Mouse (Mus musculus): ENCODE data around the gene Hells. TPM values are rescaled to one million over a fixed set of nuclear protein-coding genes. Genes with fewer than 3 reads are reported as not detected.

Hells gene
- polyA plus RNA-seq (2016; fragmentation: Nextera tagmentation; extraction: Ambion mirVana): 88.9 and 91.6 TPM in 2 replicates

DNA sequence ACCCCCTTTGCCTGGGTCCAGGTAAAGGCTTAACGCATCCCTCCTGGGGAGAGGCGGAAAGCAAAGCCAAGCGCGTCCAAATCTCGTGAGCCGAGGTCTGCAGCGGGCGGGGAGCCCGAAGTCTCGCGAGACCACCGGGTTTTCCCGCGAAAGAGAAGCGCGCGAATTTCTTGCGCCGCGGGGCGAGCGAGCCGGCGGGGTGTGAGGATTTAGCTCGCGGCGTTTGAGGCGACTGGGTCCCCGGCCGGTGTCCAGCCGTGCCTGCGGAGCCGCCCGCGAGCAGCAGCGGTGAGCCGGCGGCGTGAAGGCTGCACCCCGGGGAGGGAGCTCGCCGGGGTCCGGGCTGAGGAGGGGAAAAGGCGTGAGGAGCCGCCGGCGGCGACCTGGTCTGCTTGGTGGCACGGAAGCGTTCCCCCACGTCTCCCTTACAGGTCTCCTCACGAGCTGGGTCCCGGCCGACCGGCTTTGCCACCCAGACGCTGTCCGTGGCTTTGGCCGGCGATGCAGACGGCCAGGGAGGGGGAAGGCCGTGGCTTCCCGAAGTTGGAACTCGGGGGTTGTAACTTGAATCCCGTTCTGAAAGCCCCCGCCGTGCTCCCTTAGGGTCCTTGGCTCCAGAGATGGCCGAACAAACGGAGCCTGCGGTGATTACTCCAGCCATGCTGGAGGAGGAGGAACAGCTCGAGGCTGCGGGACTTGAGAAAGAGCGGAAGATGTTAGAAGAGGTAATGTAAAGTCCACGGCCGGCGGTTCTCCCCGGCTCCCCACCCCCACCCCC is at the start of gene Hells:
Hells (plus strand) TSS at position 128 of the 778 bp plus-strand sequence.
- peak within 1 kb of the TSS; percentile 87 for H3K4me3 ChIP-seq
- peaks cover 10% of the 10 kb centered on the region for H3K4me1 ChIP-seq
- no peaks in the 10 kb centered on the region for H3K27me3 ChIP-seq (ENCODE audit: low read depth, poor library complexity, severe bottlenecking)
- no peaks in the 10 kb centered on the region for H3K9me3 ChIP-seq (replicated peaks)
- WGBS: under 1% methylated on average over 76 of the region's 76 CpGs
- peak within 1 kb of the TSS; percentile 98 for H3K27ac ChIP-seq
- DNase-seq (ENCODE audit: low spot score): peak; percentile 95
- peaks cover 35% of the 10 kb centered on the region for H3K36me3 ChIP-seq

DNA sequence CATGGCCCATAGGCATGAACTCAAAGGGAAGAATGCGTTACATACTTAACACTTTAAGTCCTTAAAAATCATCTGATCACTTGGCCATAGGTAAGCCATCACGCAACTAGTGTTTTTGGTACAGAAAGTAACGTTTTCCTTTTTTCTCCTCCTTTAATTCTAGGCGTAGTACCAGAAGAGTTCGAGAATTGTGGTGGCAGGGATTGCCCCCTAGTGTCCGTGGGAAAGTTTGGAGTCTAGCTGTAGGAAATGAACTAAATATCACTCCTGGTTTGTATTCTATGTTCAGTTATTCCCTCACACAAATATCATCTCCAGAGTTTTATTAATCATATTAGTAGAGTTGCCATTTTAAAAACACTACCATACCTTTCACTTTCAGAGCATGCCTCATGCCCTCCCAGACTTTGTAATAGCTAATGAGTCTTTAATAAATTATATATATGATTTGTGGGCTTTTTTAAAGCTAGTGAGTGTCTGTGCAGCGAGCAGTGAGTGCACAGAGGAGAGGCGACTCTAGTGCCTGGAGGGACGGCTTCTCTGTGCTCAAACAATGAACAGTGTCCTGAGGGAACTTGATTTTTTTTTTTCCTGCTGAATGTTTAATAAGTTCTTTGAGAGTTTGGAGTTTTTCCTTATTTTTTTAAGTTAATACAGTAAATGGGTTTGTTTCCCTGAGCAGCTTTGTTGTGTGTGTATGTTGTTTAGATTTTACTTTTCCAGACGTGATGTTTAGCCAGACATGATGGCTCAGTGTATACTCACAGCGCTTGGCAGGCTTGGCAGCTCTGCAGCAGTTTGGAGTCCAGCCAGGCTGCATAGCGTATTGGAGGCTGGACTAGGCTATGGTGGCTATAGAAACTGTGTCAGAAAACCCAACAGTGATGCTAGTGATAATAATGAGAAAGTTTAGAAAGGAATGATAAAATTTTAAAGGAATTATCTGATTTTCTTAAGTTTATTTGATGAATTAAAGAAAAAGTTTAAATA is 29.3 kb upstream of the Hells start:
- Histone ChIP-seq H3K4me3 (no peak overlapping the region), H3K27ac (no peak overlapping the region), H3K27me3 (ENCODE audit: low read depth, poor library complexity, severe bottlenecking) (no peaks in the 10 kb centered on the region), H3K36me3 (no peaks in the 10 kb centered on the region), H3K4me1 (no peaks in the 10 kb centered on the region), H3K9me3 (replicated peaks) (no peaks in the 10 kb centered on the region)
- no peak for DNase-seq (ENCODE audit: low spot score)
- WGBS: 88% methylated on average over 12 of the region's 12 CpGs

- H3K4me3 ChIP-seq: no peak overlapping the region
- H3K4me1 ChIP-seq: no peaks in the 10 kb centered on the region
- no peaks in the 10 kb centered on the region for H3K36me3 ChIP-seq
- H3K27ac ChIP-seq: no peak overlapping the region
- 92% methylated on average over 5 of the region's 5 CpGs for WGBS
- no peaks in the 10 kb centered on the region for H3K27me3 ChIP-seq (ENCODE audit: low read depth, poor library complexity, severe bottlenecking)
- no peaks in the 10 kb centered on the region for H3K9me3 ChIP-seq (replicated peaks)
- no peak for DNase-seq (ENCODE audit: low spot score)
Observed at GRCm38 (mm10) chr19:38902501-38902900, 28.2 kb upstream of the Hells start.

GRCm38 (mm10) chr19:38913786-38914185 is 16.9 kb upstream of the Hells start:
- 96% methylated on average over 9 of the region's 9 CpGs for WGBS
- H3K4me3 ChIP-seq: no peak overlapping the region
- peaks cover 6% of the 10 kb centered on the region; the same call in 1 of the 2 replicates for H3K4me1 ChIP-seq
- DNase-seq (ENCODE audit: low spot score): no peak
- peaks cover 12% of the 10 kb centered on the region for H3K36me3 ChIP-seq
- no peaks in the 10 kb centered on the region for H3K9me3 ChIP-seq (replicated peaks)
- H3K27me3 ChIP-seq (ENCODE audit: low read depth, poor library complexity, severe bottlenecking): no peaks in the 10 kb centered on the region
- no peak overlapping the region for H3K27ac ChIP-seq

DNA sequence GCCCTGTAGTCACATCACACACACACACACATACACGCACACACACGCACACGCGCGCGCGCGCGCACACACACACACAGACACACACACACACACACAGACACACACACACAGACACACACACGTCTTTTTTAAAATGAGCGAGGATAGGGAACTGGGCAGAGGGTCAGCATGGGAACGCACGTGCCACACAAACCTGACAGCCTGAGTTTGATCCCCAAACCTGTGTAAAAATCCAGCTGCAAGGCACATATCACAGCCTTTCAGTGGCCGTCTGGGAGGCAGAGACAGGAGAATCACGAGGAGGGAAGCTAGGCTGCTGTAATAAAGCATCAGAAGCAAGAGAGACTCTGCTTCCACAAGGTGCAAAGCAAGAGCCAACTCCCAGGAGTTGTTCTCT is 15.8 kb upstream of the Hells start:
- WGBS: 95% methylated on average over 15 of the region's 15 CpGs
- Histone ChIP-seq H3K4me3 (no peak overlapping the region), H3K36me3 (peaks cover 12% of the 10 kb centered on the region), H3K9me3 (replicated peaks) (no peaks in the 10 kb centered on the region), H3K27ac (no peak overlapping the region), H3K27me3 (ENCODE audit: low read depth, poor library complexity, severe bottlenecking) (no peaks in the 10 kb centered on the region), H3K4me1 (peaks cover 6% of the 10 kb centered on the region; the same call in 1 of the 2 replicates)
- no peak for DNase-seq (ENCODE audit: low spot score)

DNA sequence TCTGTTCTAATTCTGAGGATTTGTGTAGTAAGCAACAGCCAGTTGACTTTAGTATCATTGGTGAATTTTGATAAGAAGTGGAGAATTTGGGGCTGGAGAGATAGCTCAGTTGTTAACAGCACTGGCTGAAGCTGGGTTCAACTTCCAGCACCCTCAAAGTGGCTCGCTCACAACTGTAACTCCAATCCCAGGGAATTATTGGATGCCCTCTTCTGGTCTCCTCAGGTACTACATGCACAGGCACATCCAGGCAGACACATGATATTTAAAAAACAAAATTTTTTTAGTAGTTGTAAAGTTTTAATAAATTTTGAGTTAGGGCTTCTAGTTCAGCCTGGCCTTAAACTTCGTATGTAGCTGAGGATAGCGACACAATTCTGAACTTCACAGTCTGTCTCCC is 15.0 kb upstream of the Hells start:
- Histone ChIP-seq H3K4me3 (no peak overlapping the region), H3K9me3 (replicated peaks) (no peaks in the 10 kb centered on the region), H3K27ac (no peak overlapping the region), H3K27me3 (ENCODE audit: low read depth, poor library complexity, severe bottlenecking) (no peaks in the 10 kb centered on the region), H3K4me1 (no peaks in the 10 kb centered on the region), H3K36me3 (peaks cover 14% of the 10 kb centered on the region)
- peak; percentile 50 for DNase-seq (ENCODE audit: low spot score)
- WGBS: 53% methylated on average over 3 of the region's 3 CpGs

GRCm38 (mm10) chr19:38928481-38929158 is 2.1 kb upstream of the Hells start:
- no peaks in the 10 kb centered on the region for H3K27me3 ChIP-seq (ENCODE audit: low read depth, poor library complexity, severe bottlenecking)
- peaks cover 10% of the 10 kb centered on the region for H3K4me1 ChIP-seq
- no peaks in the 10 kb centered on the region for H3K9me3 ChIP-seq (replicated peaks)
- peaks cover 12% of the 10 kb centered on the region for H3K36me3 ChIP-seq
- no peak overlapping the region for H3K4me3 ChIP-seq
- no peak overlapping the region for H3K27ac ChIP-seq
- no peak for DNase-seq (ENCODE audit: low spot score)
- WGBS: 95% methylated on average over 11 of the region's 11 CpGs

- H3K27ac ChIP-seq: 0 out of 2 replicates have a peak overlapping the region, but pooled peaks have one; percentile 98
- H3K4me1 ChIP-seq: peaks cover 10% of the 10 kb centered on the region
- WGBS: 75% methylated on average over 13 of the region's 13 CpGs
Observed at GRCm38 (mm10) chr19:38929471-38930251, 1.1 kb upstream of the Hells start.

DNA sequence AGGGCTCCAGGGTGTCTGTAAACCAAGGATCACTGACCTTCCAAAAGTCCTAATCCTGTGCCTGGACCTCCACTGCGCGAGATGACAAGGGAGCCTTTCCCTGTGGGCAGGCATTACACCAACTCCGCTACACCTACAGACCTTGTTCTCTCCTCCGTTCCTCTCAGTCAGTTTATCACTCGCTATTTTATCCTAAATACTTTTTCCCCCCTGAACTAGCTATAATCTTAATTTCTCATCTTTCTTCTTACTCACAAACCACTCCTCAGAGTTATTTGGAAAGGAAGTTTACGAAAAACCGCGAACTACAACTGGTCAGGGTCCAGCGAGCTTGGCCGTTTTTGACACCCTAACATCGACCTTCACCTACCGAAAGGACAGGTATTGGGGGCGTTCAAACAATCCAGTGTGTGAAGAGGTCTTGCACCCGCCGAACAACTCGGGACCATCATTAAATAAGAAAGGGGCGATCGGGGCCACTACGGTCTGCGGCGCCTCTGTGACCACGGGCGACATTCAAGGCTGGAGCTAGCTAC is 395 bp upstream of the Hells start:
- H3K27ac ChIP-seq: peak overlapping the region; percentile 98
- no peaks in the 10 kb centered on the region for H3K27me3 ChIP-seq (ENCODE audit: low read depth, poor library complexity, severe bottlenecking)
- no peaks in the 10 kb centered on the region for H3K9me3 ChIP-seq (replicated peaks)
- peaks cover 29% of the 10 kb centered on the region for H3K36me3 ChIP-seq
- peak; percentile 35 for DNase-seq (ENCODE audit: low spot score)
- peak overlapping the region; percentile 87 for H3K4me3 ChIP-seq
- peaks cover 10% of the 10 kb centered on the region for H3K4me1 ChIP-seq
- 2% methylated on average over 23 of the region's 23 CpGs for WGBS

More at GRCm38 (mm10) chr19:38929471-38930251, 1.1 kb upstream of the Hells start:
- Histone ChIP-seq H3K27me3 (ENCODE audit: low read depth, poor library complexity, severe bottlenecking) (no peaks in the 10 kb centered on the region), H3K36me3 (peaks cover 22% of the 10 kb centered on the region), H3K4me3 (peak overlapping the region; percentile 87), H3K9me3 (replicated peaks) (no peaks in the 10 kb centered on the region)
- no peak for DNase-seq (ENCODE audit: low spot score)

DNA sequence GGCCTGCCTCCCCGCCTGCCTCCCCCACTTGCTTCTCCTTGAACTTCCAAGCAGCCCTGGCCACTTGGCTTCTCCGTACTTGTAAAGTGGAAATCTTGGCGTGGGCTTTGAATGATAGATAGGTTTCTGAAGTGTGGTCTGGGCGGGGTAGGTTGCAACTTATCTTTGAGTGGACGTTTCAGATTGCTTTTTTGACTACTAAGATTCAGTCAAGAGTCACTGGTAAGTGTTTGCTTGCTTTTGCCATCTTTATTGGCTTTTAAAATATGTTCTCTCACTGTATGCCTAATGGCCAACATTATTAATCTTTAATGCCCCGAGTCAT is 813 bp downstream of the Hells start:
- WGBS: 2% methylated on average over 6 of the region's 6 CpGs
- H3K27me3 ChIP-seq (ENCODE audit: low read depth, poor library complexity, severe bottlenecking): no peaks in the 10 kb centered on the region
- peaks cover 41% of the 10 kb centered on the region for H3K36me3 ChIP-seq
- no peaks in the 10 kb centered on the region for H3K9me3 ChIP-seq (replicated peaks)
- H3K4me1 ChIP-seq: peaks cover 10% of the 10 kb centered on the region
- peak overlapping the region; percentile 98 for H3K27ac ChIP-seq
- DNase-seq (ENCODE audit: low spot score): no peak
- H3K4me3 ChIP-seq: peak overlapping the region; percentile 87

DNA sequence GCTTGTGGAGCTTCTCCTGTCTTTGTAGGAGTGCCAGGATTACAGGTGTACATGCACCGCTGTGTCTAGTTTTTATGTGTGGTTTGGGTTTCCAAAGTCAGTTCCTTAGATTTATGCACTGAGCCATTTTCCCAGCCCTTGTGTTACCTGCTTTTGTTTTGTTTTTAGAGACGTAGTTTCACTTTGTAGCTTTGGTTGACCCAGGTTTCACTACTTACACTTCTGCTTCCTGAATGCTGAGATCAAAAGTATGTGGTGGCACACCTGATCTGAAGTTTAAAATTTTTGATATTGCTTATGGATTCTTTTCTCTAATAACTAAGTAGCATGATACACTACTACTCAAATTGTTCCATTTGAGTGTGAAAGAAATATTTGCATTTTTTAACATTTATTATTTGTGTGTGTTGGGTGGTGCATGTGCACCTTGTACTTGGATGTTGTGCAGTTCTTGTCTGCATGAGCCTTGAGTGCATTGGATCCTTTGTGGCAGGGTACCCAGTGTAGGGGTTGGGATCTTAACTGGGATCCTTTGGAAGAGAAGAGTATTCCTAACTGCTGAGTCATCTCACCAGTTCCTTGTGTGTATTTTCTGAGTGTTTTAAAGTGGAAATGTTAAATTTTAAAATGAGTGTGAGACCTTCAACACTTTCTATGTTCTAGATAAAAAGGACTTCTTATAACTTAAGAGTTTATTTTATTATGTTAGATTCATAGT is 14.0 kb downstream of the Hells start:
- peaks cover 97% of the 10 kb centered on the region for H3K36me3 ChIP-seq
- H3K27ac ChIP-seq: no peak overlapping the region
- H3K4me1 ChIP-seq: no peaks in the 10 kb centered on the region
- 87% methylated on average over 2 of the region's 2 CpGs for WGBS
- no peaks in the 10 kb centered on the region for H3K9me3 ChIP-seq (replicated peaks)
- H3K4me3 ChIP-seq: no peak overlapping the region
- no peaks in the 10 kb centered on the region for H3K27me3 ChIP-seq (ENCODE audit: low read depth, poor library complexity, severe bottlenecking)
- DNase-seq (ENCODE audit: low spot score): no peak

Data from limb, embryonic 10.5 days (tissue).